Mouse (Mus musculus) erythroblast, embryonic 14.5 days (primary cell): Measurements from ENCODE around the gene Tada3.

Experiments used
- GATA1 ChIP-seq: IDR thresholded peaks from 2 replicates; pipeline ENCODE4 v1.6.1; 2012; ENCODE audit warnings: low read length, inconsistent platforms, mixed read lengths
- TAL1 ChIP-seq: IDR thresholded peaks from 3 replicates; pipeline ENCODE4 v1.6.1; 2012; ENCODE audit warnings: low read length, inconsistent platforms, mixed read lengths

DNA sequence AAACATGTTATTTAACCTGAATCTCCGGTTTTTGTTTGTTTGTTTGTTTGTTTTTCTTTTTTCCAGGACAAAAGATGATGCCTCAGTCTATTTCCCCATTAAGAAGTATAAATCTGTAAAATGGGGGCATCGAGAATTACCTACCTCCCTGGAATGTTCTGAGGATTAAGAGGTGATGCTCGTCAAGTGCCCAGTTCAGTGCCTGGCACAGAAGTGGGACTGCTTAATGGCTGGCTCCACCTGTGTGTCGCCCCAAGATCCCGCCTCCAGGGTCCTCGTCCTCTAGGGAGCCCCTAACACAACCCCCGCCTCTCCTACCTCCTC, 549 bp downstream of the Tada3 start:
- TF ChIP-seq GATA1 (no peak), TAL1 (no peak)
